Mouse (Mus musculus) kidney, adult 2 months (tissue): ENCODE data around the gene Lrrc30.

Experiments
- CTCF ChIP-seq: fragments of 200-500 bp; conservative IDR thresholded peaks from 2 replicates; pipeline ENCODE4 v1.5.1; 2011; ENCODE audit warnings: low read depth, mild to moderate bottlenecking, control low read depth, low read length, moderate library complexity, mixed read lengths; ENCODE audit not compliant: insufficient read depth, insufficient read length
- POLR2A ChIP-seq: fragments of 200-500 bp; IDR thresholded peaks from one replicate; pipeline ENCODE4 v1.6.1; 2011; ENCODE audit warnings: low read depth, low read length, control low read depth

GRCm38 (mm10) chr17:67636304-67636703 lies 3.8 kb upstream of the Lrrc30 start:
- TF ChIP-seq CTCF: no peak
- TF ChIP-seq POLR2A: no peak
